Mouse (Mus musculus): ENCODE results near the gene Dtd1. TPM values are rescaled to one million over a fixed set of nuclear protein-coding genes. Genes with fewer than 3 reads are reported as not detected.

The Dtd1 gene
- polyA plus RNA-seq, 1 experiment from 2014 or later: 41.1 TPM

- Histone ChIP-seq H3K27me3 (no peaks in the 10 kb centered on the region), H3K4me1 (peaks cover 6% of the 10 kb centered on the region; the same call in 1 of the 2 replicates), H3K27ac (no peak overlapping the region), H3K9me3 (no peaks in the 10 kb centered on the region), H3K4me2 (replicated peaks) (no peak overlapping the region), H3K4me3 (no peak overlapping the region), H3K36me3 (no peaks in the 10 kb centered on the region), H3K9ac (no peak overlapping the region)
- ATAC-seq (ENCODE audit: insufficient number of reproducible peaks, insufficient read depth, low FRiP score, low TSS enrichment): no peak
- 47% methylated on average over 4 of the region's 4 CpGs for WGBS
Measured at GRCm38 (mm10) chr2:144719718-144720117, 120.0 kb downstream of the Dtd1 start.

GRCm38 (mm10) chr2:144720407-144720959 lies 120.8 kb downstream of the Dtd1 start:
- Histone ChIP-seq H3K4me3 (no peak overlapping the region), H3K36me3 (no peaks in the 10 kb centered on the region), H3K9ac (no peak overlapping the region), H3K27me3 (no peaks in the 10 kb centered on the region), H3K27ac (no peak overlapping the region), H3K4me2 (replicated peaks) (no peak overlapping the region), H3K4me1 (peaks cover 6% of the 10 kb centered on the region; the same call in 1 of the 2 replicates), H3K9me3 (no peaks in the 10 kb centered on the region)
- 54% methylated on average over 5 of the region's 5 CpGs for WGBS
- no peak for ATAC-seq (ENCODE audit: insufficient number of reproducible peaks, insufficient read depth, low FRiP score, low TSS enrichment)

- 76% methylated on average over 1 of the region's 1 CpGs for WGBS
- no peaks in the 10 kb centered on the region for H3K9me3 ChIP-seq
- no peak overlapping the region for H3K4me2 ChIP-seq (replicated peaks)
- no peak overlapping the region for H3K9ac ChIP-seq
- H3K36me3 ChIP-seq: no peaks in the 10 kb centered on the region
- H3K27me3 ChIP-seq: no peaks in the 10 kb centered on the region
- H3K4me1 ChIP-seq: no peaks in the 10 kb centered on the region
- H3K27ac ChIP-seq: no peak overlapping the region
- no peak overlapping the region for H3K4me3 ChIP-seq
- no peak for ATAC-seq (ENCODE audit: insufficient number of reproducible peaks, insufficient read depth, low FRiP score, low TSS enrichment)
Measured at GRCm38 (mm10) chr2:144724679-144725078, 125.0 kb downstream of the Dtd1 start.

GRCm38 (mm10) chr2:144727136-144727535 lies 127.4 kb downstream of the Dtd1 start:
- H3K4me3 ChIP-seq: no peak overlapping the region
- no peak overlapping the region for H3K9ac ChIP-seq
- H3K27ac ChIP-seq: no peak overlapping the region
- no peaks in the 10 kb centered on the region for H3K36me3 ChIP-seq
- H3K4me2 ChIP-seq (replicated peaks): no peak overlapping the region
- WGBS: 89% methylated on average over 3 of the region's 3 CpGs
- no peaks in the 10 kb centered on the region for H3K9me3 ChIP-seq
- no peaks in the 10 kb centered on the region for H3K27me3 ChIP-seq
- H3K4me1 ChIP-seq: no peaks in the 10 kb centered on the region
- ATAC-seq (ENCODE audit: insufficient number of reproducible peaks, insufficient read depth, low FRiP score, low TSS enrichment): no peak

- Histone ChIP-seq H3K27ac (no peak overlapping the region), H3K4me2 (replicated peaks) (no peak overlapping the region), H3K9ac (no peak overlapping the region), H3K27me3 (no peaks in the 10 kb centered on the region), H3K4me3 (no peak overlapping the region), H3K4me1 (no peaks in the 10 kb centered on the region), H3K9me3 (no peaks in the 10 kb centered on the region), H3K36me3 (no peaks in the 10 kb centered on the region)
- WGBS: 98% methylated on average over 2 of the region's 2 CpGs
- ATAC-seq (ENCODE audit: insufficient number of reproducible peaks, insufficient read depth, low FRiP score, low TSS enrichment): no peak
Measured at GRCm38 (mm10) chr2:144729776-144730175, 130.1 kb downstream of the Dtd1 start.

GRCm38 (mm10) chr2:144738161-144738560 lies 138.5 kb downstream of the Dtd1 start:
- no peaks in the 10 kb centered on the region for H3K9me3 ChIP-seq
- no peak overlapping the region for H3K4me3 ChIP-seq
- H3K27ac ChIP-seq: no peak overlapping the region
- peaks cover 14% of the 10 kb centered on the region for H3K4me1 ChIP-seq
- H3K27me3 ChIP-seq: no peaks in the 10 kb centered on the region
- H3K9ac ChIP-seq: no peak overlapping the region
- H3K36me3 ChIP-seq: no peaks in the 10 kb centered on the region
- no peak for ATAC-seq (ENCODE audit: insufficient number of reproducible peaks, insufficient read depth, low FRiP score, low TSS enrichment)
- 74% methylated on average over 5 of the region's 5 CpGs for WGBS
- H3K4me2 ChIP-seq (replicated peaks): no peak overlapping the region

GRCm38 (mm10) chr2:144738576-144738975 lies 138.9 kb downstream of the Dtd1 start:
- Histone ChIP-seq H3K9me3 (no peaks in the 10 kb centered on the region), H3K4me3 (no peak overlapping the region), H3K27me3 (no peaks in the 10 kb centered on the region), H3K4me2 (replicated peaks) (no peak overlapping the region), H3K27ac (no peak overlapping the region), H3K9ac (no peak overlapping the region), H3K36me3 (no peaks in the 10 kb centered on the region), H3K4me1 (peaks cover 14% of the 10 kb centered on the region)
- 70% methylated on average over 5 of the region's 5 CpGs for WGBS
- ATAC-seq (ENCODE audit: insufficient number of reproducible peaks, insufficient read depth, low FRiP score, low TSS enrichment): no peak

- 56% methylated on average over 6 of the region's 6 CpGs for WGBS
- H3K4me1 ChIP-seq: peaks cover 14% of the 10 kb centered on the region
- H3K36me3 ChIP-seq: no peaks in the 10 kb centered on the region
- no peaks in the 10 kb centered on the region for H3K9me3 ChIP-seq
- ATAC-seq (ENCODE audit: insufficient number of reproducible peaks, insufficient read depth, low FRiP score, low TSS enrichment): no peak
- H3K27me3 ChIP-seq: no peaks in the 10 kb centered on the region
- H3K27ac ChIP-seq: no peak overlapping the region
- no peak overlapping the region for H3K4me3 ChIP-seq
- H3K4me2 ChIP-seq (replicated peaks): no peak overlapping the region
- no peak overlapping the region for H3K9ac ChIP-seq
Measured at GRCm38 (mm10) chr2:144740577-144740997, 140.9 kb downstream of the Dtd1 start.

- ATAC-seq (ENCODE audit: insufficient number of reproducible peaks, insufficient read depth, low FRiP score, low TSS enrichment): no peak
- Histone ChIP-seq H3K4me3 (no peak overlapping the region), H3K27ac (no peak overlapping the region), H3K27me3 (no peaks in the 10 kb centered on the region), H3K4me2 (replicated peaks) (no peak overlapping the region), H3K36me3 (no peaks in the 10 kb centered on the region), H3K9me3 (no peaks in the 10 kb centered on the region), H3K9ac (no peak overlapping the region), H3K4me1 (peaks cover 14% of the 10 kb centered on the region)
- 83% methylated on average over 10 of the region's 10 CpGs for WGBS
Measured at GRCm38 (mm10) chr2:144741973-144742372, 142.3 kb downstream of the Dtd1 start.

GRCm38 (mm10) chr2:144743316-144743715 lies 143.6 kb downstream of the Dtd1 start:
- WGBS: 87% methylated on average over 5 of the region's 5 CpGs
- no peak for ATAC-seq (ENCODE audit: insufficient number of reproducible peaks, insufficient read depth, low FRiP score, low TSS enrichment)

GRCm38 (mm10) chr2:144745266-144745665 lies 145.6 kb downstream of the Dtd1 start:
- Histone ChIP-seq H3K27ac (no peak overlapping the region), H3K4me1 (peaks cover 7% of the 10 kb centered on the region), H3K4me2 (replicated peaks) (no peak overlapping the region), H3K36me3 (no peaks in the 10 kb centered on the region), H3K9me3 (no peaks in the 10 kb centered on the region), H3K27me3 (no peaks in the 10 kb centered on the region), H3K9ac (no peak overlapping the region), H3K4me3 (no peak overlapping the region)
- 90% methylated on average over 2 of the region's 2 CpGs for WGBS
- ATAC-seq (ENCODE audit: insufficient number of reproducible peaks, insufficient read depth, low FRiP score, low TSS enrichment): no peak

More at GRCm38 (mm10) chr2:144743316-144743715, 143.6 kb downstream of the Dtd1 start:
- no peaks in the 10 kb centered on the region for H3K27me3 ChIP-seq
- no peaks in the 10 kb centered on the region for H3K9me3 ChIP-seq
- H3K9ac ChIP-seq: no peak overlapping the region
- H3K27ac ChIP-seq: no peak overlapping the region
- no peak overlapping the region for H3K4me2 ChIP-seq (replicated peaks)
- no peaks in the 10 kb centered on the region for H3K36me3 ChIP-seq
- no peak overlapping the region for H3K4me3 ChIP-seq
- H3K4me1 ChIP-seq: peaks cover 12% of the 10 kb centered on the region

GRCm38 (mm10) chr2:144746046-144746783 lies 146.5 kb downstream of the Dtd1 start:
- no peaks in the 10 kb centered on the region for H3K9me3 ChIP-seq
- H3K27ac ChIP-seq: no peak overlapping the region
- H3K4me1 ChIP-seq: peaks cover 3% of the 10 kb centered on the region; the same call in 1 of the 2 replicates
- 58% methylated on average over 4 of the region's 4 CpGs for WGBS
- no peak overlapping the region for H3K9ac ChIP-seq
- H3K36me3 ChIP-seq: no peaks in the 10 kb centered on the region
- no peak for ATAC-seq (ENCODE audit: insufficient number of reproducible peaks, insufficient read depth, low FRiP score, low TSS enrichment)
- no peak overlapping the region for H3K4me3 ChIP-seq
- H3K27me3 ChIP-seq: no peaks in the 10 kb centered on the region
- H3K4me2 ChIP-seq (replicated peaks): no peak overlapping the region

Measured in embryonic facial prominence, embryonic 12.5 days (tissue).